Mouse (Mus musculus): ENCODE measurements around the gene Lpcat2.
"Not testable (repeated sequence)": the region's sequence is repeated elsewhere in the genome, so short reads cannot be mapped to it uniquely, and the experiment has no call there.

The Lpcat2 gene

DNA sequence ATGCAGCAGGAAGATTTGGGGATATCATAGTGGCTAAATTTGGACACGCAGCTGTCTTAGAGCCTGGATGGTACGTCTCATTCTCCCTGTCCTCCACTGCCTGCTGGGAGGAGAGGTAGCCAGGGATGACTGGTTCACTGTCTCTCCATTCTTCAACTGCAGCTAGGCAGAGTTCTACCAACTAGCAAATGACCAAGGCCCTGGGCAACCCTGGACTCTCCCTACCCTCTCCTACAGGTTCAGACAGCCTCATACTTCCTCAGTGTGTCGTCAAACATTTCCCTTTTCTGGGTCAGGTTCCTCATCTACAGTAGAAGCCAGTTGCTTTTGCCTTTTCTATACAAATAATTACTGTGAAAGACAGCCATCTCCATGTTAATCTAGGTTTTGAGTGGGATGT is 466 bp upstream of the Lpcat2 start:
- no peak for DNase-seq

DNA sequence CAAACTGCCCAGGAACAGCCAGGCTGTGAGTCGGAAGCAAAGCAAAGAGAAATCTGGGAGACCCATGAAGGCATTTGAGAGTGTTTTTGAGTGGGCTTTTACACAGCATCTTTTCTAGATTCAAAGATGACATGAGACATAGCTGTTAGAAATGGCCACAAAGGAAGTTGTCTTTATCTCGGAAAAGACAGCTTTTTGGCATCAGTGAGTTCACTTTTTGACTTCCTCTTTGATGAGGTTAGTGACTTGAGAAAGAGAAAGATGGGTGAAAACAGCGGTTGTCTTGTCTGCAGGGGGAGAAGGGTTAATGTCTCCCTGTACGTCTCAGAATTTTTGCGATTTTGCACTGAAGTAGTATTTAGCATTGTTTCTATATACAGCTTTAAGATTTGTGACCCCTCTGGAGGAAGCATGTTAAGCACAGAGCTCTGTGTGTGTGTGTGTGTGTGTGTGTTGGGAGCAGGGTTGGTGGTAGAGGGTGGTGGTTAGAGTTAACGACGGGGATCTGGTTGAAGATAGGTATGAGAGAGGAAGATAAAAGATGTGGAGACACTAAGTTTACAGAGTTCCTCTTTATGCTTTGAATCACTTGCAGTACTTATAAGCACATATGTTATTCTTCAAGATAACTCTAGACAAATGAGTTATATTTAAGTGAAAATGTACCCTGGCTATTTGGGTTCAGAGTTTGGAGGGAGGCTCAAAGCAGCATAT is 1.3 kb downstream of the Lpcat2 start:
- DNase-seq = no peak

DNA sequence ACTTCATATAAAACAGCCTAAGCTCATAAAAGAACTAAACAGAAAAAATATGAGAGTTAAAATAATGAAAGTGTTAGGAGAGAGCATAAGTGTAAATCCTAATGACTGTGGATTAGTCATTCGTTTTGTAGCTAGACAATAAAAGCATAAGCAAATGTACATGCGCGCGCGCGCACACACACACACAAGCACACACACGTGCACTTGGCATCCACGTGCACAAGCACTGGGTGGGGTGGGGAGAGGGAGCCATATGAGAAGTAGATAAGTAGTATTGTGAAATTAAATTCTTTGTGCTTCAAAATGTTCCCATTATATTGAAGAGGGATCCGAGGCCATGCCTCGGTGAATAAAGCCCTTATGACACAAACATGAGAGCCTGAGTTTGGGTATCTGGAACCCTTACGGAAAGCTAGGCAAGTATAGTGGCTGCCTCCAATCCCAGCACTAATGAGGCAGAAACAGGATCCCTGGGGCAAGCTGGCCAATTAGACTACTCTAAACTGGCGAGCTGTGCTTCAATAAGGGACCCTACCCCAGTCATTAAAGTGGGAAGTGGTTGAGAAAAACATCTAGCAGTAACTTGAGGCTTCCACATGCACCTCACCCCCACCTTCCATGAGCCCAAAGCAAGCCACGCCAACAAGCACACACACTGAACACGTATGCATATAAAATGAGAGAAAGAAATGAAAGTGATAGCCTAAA is 3.5 kb downstream of the Lpcat2 start:
- no peak for DNase-seq

DNA sequence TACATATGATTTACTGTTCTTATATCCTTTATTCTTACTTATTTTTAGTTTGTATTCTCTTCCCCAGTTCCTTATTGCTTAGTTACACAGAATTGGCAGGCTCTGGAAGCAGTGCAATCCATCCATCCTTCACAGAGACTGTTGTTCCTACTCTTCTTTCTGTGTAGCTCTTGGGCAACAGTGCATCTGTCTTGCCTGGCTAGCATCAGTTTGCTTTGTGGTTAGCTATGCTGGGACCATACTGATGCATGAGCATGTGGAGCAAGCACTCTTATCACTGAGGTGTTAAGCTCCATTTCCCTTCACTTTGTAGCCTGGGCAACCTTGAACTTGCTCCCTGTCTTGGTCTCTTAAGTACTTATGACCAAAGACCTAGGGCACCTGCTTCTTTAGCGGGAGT is 6.8 kb downstream of the Lpcat2 start:
- no peak for DNase-seq

DNA sequence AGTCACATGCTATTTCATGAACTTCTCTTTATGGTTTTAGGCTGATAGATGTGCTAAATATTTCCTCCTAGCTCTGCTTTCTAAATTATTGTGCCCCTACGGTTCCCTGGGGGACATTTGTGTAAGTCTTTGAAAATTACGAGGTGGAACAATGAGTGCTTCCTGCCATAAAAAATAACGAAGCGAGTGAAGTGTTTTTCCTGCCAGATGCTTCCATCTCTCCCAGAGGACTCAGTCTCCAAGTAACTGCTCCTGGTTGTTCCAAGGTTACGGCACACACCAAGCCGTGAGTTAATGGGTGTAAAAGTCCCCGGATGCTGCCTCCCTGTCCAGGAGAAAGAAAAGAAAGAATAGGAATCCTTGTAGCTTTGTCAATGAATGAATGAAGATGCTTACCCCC is 15.1 kb downstream of the Lpcat2 start:
- DNase-seq = no peak

DNA sequence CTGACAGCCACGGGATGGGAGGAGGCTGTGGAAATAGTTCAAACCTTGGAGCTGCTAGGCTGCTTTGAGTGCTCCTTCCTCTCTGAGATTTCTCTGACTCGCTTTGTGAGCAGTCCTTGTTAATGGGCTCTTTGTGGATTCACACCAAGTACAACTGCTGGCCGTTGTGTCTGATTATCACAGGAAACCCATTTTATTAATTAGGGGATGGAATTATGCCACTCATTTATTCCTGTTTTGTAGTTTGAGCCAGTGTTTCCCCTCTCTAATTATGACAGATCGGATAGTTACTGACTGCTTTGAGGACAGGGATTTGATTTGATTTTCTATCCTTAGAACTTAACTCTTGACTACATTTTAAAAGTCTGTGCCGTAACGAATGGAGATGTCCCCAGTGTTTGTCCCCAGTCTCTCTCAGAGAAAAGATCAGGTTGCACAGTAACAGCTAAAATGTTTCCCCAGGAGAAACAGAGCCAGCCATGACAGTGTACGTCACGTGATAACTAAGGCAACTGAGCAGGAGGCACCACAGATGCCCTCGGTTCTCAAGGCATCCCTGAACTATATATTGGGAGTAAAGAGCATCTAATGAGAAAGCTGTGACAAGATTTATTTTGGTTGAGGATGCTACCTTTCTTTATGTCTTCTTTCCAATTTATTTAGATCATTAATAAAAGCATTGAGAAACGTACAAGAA is 17.1 kb downstream of the Lpcat2 start:
- DNase-seq = no peak

DNA sequence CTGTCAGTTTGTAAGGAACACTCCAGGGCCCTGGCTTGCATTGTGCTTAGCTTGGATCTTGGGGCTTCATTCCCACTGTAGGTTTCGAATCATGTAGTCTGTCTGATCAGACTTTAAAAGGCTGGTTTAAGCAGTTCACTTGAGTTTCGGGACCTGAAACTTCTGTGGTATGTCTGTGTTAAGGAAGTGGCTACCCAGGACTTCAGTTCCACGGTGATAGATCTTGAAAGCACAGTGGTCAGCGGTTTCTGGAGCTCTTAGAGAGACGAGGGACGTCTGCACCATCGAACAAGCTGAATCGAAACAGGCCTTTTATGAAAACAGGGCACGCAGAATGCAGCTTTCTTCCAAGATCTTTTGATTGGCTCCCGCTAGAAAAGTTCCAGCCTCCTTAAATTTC is 20.7 kb downstream of the Lpcat2 start:
- DNase-seq = no peak

DNA sequence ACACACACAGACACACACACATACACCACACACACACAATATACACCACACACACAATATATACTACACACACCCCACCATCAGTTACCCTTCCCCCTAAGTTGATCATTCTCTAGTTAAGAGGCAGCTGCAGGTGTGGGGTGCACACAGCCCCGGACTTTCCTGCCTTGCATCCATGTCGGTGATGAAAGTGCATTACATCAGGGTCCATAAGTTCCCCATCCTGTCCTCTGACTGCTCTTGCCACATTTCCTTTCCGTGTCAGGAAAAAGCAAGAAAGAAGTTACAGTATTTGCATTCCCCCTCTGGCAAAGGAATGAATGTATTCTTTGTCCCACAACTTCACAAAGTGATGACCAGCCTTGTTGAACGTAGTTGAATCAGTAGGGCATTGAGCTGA is 26.1 kb downstream of the Lpcat2 start:
- no peak for DNase-seq

DNA sequence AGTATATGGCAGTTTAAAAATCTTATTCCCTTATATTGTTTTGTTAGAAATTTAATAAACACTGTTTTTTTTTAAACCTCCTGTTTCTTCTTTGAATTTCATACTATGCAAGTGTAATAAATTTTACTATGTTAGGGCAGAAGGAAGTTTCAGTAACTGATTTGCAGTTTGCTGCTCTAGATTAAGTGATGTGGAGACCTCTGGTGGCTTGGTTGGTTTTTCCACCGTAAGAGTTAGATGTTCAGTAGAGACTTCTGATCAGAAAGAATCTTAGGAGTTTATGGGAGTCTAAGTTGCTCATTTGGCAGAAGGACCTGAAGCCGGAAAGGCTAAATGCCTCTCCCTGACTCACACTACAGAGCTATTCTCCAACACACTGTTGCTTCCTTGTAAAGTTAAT is 28.6 kb downstream of the Lpcat2 start:
- no peak for DNase-seq

DNA sequence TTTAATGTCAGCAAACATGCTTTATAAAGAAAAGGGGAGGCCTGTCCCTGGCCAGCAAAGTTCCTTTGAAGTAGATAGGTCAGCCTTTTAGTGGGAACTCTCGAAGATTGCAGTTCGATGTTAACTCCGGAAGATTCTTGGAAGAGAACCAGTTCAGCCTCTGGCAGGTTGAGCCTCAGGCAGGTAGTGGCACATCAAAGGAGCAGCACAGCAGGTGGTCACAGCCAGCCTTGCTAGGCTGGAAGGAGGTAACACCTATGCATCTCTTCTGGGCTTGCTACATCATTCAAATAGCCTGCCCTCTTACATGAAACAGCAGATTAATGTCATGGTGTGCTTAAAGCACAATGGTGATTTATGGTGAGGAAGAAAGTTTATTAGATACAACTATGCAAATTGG is 37.1 kb downstream of the Lpcat2 start:
- DNase-seq = not testable (repeated sequence)

DNA sequence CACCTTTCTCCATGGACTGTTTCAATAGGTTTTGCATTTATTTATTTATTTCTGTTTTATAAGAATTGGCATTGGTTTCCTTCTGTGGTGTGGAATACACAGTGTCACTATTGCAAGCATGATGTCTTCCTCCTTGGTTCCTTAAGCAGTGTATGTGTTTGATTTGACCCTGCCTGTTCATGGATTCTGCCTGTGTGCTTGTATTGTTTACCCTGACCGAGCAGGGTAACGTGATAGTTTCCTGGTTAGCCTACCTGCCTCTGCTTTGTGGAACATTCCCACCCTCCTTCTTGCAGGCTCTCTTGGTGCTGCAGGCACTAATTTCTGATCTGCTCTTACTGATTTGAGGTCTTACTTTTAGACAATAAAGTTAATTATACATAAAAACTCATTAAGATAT is 38.7 kb downstream of the Lpcat2 start:
- no peak for DNase-seq

DNA sequence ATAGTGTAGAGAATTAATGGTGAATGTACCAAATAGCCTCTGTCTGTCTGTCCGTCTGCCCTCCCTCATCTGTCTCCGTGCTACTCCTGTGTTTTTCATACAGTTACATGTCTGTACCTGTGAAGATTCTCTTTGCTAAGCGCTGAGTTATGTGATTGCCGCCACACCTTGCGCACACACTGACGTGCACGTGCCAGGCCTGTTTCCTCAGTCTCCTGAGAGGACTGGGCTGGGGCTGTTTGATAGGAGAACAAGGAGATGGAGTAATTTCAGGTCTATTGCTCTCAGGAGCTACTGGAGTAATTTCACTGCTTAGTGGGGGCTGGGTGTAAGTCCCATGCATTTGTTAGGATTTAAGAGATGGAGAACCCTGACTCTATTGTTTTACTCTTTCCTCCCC is 39.9 kb downstream of the Lpcat2 start:
- DNase-seq = no peak

DNA sequence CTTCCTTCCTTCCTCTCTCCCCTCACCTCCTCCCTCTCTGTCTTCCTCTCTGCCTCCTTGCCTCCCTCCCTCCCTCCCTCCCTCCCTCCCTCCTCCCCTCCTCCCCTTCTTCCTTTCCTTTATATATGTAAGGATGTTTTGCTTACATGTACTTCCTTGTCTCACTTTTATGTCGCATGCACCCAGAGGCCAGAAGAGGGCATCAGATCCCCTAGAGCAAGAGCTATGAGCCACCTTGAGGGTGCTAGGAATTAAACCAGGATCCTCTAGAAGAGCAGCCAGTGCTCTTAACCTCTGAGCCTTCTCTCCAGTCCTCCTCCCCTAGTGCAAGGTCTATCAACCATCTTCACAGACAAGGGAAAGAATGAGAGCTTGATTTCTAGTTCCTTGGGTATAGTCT is 40.9 kb downstream of the Lpcat2 start:
- no peak for DNase-seq

DNA sequence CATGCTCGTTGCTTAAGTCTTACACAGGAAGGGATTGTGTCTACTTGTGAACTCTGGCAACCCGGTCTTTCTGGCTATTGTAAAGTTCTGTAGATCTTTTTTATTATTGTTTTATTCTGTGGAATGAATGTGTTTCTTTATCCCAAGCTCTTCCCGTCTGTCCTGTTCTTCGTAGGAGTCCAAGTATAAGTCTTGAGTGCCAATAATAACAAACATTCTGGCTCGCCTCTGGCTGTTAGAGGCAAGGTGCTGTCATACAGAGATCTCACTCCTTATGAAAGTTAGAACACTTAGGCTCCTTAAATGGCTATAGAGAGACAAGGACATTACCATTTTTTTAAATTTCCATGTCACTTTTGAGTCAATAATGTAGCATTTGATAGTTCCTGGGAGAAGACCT is 41.5 kb downstream of the Lpcat2 start:
- DNase-seq = no peak

DNA sequence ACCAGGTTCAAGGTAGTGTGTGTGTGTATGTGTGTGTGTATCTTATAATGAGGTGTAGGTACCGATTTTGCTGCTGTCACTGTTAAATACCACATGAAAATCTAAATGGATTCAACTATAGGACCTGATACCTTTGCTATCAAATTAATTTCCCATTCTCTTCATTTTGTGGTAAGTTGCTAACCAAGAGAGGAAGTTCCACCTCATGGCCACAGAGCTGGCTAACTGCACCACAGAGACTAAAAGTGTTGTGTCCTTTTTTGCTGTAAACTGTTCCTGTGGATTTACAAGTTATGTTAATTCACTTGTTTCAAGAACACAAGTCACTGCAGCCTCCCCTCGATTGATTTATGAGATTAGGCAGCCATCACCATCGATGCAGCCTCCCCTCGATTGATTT is 42.7 kb downstream of the Lpcat2 start:
- DNase-seq = no peak

DNA sequence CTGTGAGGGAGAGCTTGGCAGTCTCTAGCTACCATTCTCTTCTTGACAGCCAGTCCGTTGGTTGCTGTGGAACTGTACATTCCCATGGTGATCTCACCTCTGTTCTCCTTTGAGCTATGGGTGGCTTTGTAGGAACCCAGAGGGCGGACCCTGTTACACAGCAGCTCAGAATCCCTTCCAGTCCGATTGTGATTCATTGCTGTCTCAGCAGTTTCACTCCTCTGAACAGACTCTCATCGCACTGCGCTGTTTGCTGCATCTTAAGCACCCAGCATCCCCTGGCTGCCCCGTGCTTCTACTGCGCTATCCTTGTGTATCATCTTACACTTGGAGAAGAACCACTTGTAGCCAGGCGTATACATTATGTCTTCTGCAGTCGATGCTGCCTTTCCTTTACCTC is 44.5 kb downstream of the Lpcat2 start:
- DNase-seq = no peak

DNA sequence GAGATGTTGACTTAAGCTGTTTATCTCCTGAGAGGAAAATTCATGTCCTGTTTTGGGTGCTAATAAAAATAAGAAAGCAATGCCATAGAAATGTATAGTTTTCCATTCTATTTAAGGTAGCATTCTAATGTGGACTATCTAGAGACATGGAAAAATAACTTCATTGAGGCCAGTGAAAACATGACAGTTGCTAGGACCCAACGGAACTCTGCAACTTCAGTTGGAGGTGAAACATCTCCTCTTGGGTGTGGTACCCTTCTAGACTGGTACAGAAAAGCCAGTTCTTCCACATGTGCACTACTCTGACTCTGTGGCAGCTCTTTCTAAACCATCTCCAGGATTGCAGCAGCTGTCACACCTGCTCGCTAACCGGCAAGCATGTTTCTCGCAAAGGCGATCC is 46.0 kb downstream of the Lpcat2 start, which contains the start of gene Capns2:
Gene Capns2, plus strand, starts transcription at position 301 of the 400 bp plus-strand sequence.
- DNase-seq = no peak

DNA sequence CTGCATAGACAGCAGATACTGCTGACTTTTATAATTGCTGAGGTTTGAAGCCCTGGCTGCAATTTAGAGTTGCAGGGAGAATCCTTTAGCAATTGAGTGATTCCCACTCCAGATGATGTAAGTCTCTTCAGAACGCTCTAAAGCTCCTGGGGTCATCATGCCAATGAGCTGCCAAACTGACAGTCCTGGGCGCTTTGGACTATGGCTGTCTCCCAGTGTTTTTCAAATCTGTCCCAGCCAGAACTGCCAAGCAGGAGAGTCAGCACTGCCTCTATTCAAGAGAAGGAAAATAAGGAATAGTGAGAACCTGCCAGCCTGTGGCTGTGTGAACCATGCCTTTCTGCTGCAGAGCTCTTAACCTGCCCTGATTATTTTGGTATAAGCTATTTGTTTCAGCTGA is 47.8 kb downstream of the Lpcat2 start:
- DNase-seq = no peak

DNA sequence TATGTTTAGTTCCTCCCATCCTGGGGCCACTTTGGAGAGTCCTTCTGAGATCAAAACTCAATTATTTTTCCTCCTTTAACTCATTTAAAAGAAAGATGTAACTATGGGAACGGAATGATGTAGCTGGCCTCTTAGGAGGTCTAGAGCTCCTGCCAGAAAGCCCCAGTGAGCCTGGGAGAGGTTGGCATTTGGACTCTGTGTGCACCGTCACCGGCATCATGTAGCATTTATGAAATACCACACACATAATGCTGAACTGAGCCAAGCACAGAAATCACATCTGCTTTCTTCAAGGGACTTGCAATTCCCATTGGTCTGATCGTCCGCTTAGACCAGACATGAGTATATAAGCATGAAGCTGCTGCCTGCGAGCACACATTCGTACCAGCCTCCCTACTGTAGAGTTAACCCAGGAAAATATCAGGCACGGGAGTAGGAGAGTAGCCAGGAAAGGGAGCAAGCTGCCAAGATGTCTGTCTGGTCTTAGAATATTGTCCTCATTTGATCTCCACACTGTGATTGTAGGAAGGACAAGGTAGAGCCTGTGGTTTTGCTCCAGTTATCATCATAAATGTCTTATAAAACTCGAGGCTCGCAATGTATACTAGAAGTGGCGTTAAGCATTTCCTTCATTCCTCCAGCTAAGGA is 48.5 kb downstream of the Lpcat2 start:
- no peak for DNase-seq

DNA sequence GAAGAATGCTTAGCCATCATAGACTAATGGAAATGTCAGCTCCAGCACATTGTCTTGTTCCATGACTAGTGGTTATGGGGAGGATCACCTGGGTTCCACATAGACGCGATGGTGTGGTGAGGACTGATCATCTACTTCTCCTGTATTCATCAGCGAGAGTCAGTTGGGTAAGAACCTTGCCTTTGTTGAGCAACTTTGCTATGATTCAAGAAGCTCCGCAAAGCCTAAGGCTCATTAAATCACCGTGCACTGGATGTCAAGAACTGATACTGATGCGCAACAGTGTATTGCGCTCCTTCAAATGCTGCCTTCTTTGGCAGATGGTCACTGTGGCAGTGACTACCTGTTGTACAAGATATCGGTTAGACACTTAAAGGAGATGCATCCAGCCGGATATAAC is 51.4 kb downstream of the Lpcat2 start:
- DNase-seq = no peak

DNA sequence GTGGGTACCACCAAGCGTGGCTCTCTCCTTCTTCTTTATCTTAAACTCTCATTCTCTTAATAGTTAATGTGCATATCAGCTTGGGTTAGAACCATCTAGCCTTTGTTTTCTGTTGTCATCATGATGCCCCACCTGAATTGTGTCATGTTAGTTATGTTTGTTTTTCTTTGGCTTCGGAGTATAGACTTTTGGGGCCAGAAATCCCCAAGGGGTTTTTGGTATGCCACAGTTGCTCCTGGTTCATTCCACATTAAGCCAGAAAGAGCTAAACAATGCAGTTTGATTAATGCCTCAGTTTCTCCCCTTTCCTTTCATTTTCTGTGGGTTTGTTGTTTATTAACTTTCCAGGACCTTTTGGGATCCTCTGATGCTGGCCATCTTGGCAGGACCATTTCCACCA is 53.3 kb downstream of the Lpcat2 start:
- no peak for DNase-seq

DNA sequence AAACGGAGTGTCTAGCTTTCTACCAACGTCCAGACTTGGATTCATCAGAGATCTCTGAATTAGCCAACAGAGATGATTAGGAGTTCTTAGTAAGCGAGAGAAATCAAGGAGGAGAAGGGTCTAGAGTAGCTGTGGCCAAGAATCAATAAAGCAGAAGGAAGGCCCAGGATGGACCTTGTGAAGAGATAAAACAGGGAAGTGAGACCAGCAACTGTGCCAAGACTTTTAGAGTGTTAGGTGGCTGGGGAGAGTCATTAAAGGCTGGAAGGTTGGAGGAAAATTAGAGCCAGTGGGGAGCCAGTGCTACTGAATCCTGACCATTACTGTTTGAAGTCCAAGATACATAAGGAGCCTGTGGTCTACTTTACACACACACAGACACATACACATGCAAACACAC is 56.3 kb downstream of the Lpcat2 start:
- DNase-seq = no peak

DNA sequence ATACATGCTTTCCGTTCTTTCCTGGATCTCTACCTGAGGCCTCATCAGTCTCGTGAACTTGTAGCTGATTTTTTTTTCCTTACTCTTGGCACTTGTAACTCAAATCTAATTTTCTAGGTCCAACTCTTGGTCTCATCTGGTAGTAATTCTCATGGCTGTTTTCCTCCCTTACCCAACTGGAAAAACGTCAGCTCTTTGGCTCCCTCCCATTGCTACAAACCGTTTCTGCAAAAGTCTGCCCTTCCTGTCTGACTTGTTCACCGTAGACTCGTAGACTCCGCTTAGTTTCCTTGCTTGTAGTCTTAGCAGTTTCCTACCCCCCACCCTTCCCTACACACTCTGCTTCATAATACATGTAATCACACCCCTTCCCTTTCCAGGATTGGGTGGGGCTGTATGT is 58.3 kb downstream of the Lpcat2 start:
- DNase-seq = no peak

DNA sequence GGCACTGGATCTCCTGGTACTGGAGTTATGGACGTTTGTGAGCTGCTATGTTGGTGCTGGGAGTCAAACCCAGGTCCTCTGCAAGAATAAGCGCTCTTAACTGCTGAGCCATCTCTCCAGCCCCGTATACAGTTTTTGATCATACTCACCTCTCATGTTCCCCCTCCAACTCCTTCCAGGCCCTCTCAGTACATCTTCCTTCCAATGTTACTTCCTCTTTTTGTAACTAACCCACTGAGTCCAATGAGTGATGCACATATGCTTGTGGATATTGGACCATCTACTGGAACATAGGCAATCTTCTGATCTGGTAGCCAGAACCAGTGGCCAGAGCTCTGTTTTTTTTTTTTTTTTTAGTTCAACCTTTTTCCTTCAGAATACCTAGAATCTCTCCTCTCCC is 60.9 kb downstream of the Lpcat2 start:
- DNase-seq = no peak

Measured in thymus, postnatal 4 days (tissue).